Mouse (Mus musculus): Measurements from ENCODE around the gene Loxl3. TPM values are rescaled to one million over a fixed set of nuclear protein-coding genes. Genes with fewer than 3 reads are reported as not detected.

Gene Loxl3
- polyA plus RNA-seq, 1 experiment from 2014 or later = 10.5 TPM

DNA sequence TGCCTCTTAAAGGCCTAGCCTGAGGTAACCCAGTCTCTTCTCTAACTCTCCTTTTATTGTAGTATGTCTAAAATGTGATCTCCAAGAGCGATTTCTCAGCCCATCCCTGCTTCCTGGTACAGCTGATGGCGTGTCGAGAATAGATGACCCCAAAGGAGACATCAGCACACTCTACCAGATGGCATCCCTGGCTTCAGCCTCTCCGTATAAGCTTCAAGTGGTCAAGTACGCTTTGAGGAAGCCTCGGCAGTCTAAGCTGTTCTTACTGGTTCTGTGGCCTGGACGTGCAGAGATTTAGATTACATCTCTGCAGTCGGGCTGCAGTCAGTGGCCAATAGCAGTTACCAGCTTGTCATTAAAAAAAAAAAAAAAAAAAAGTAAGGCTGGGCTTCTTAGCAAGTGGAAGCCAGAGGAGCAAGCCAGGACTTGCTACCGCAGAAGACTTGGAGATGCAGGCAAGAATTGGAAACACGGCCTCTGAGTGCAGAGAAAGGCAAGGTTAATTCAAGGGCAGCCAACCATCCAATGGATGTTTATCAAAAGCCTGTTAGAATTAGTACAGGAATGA, 28.4 kb upstream of the Loxl3 start:
- no peak overlapping the region for H3K27ac ChIP-seq
- H3K36me3 ChIP-seq = no peaks in the 10 kb centered on the region
- no peak for DNase-seq (ENCODE audit: low spot score)
- no peak overlapping the region for H3K4me3 ChIP-seq
- H3K4me1 ChIP-seq (replicated peaks) = peaks cover 5% of the 10 kb centered on the region
- no peaks in the 10 kb centered on the region for H3K27me3 ChIP-seq (ENCODE audit: insufficient read depth, poor library complexity, severe bottlenecking)
- 82% methylated on average over 10 of the region's 10 CpGs for WGBS
- no peaks in the 10 kb centered on the region for H3K9me3 ChIP-seq

GRCm38 (mm10) chr6:83006114-83006513, 27.9 kb upstream of the Loxl3 start:
- peaks cover 5% of the 10 kb centered on the region for H3K4me1 ChIP-seq (replicated peaks)
- no peak for DNase-seq (ENCODE audit: low spot score)
- H3K4me3 ChIP-seq = no peak overlapping the region
- no peaks in the 10 kb centered on the region for H3K36me3 ChIP-seq
- no peaks in the 10 kb centered on the region for H3K27me3 ChIP-seq (ENCODE audit: insufficient read depth, poor library complexity, severe bottlenecking)
- no peak overlapping the region for H3K27ac ChIP-seq
- H3K9me3 ChIP-seq = no peaks in the 10 kb centered on the region
- 88% methylated on average over 6 of the region's 6 CpGs for WGBS

DNA sequence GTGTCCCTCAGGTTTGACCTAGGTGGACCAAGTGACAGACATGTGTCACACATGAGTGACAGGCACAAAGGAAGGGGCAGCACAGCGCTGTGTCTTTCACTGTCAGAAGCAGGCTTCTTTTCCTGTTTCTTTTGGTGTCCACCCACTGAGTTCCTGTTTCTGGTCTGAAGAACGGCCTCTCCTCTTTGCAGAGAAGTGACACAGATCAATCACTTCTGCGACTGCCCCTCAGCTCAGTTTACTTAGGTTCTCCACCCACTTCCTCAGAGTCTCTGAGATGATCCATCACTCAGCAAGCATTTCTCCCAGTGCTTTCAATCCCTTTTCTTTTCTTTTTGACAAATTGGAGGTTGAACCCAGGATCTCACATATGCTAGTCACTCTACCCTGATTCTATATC, 25.3 kb upstream of the Loxl3 start:
- Histone ChIP-seq H3K27me3 (ENCODE audit: insufficient read depth, poor library complexity, severe bottlenecking) (no peaks in the 10 kb centered on the region), H3K27ac (no peak overlapping the region), H3K9me3 (no peaks in the 10 kb centered on the region), H3K36me3 (no peaks in the 10 kb centered on the region), H3K4me3 (no peak overlapping the region), H3K4me1 (replicated peaks) (peaks cover 5% of the 10 kb centered on the region)
- 62% methylated on average over 3 of the region's 3 CpGs for WGBS
- DNase-seq (ENCODE audit: low spot score) = no peak

DNA sequence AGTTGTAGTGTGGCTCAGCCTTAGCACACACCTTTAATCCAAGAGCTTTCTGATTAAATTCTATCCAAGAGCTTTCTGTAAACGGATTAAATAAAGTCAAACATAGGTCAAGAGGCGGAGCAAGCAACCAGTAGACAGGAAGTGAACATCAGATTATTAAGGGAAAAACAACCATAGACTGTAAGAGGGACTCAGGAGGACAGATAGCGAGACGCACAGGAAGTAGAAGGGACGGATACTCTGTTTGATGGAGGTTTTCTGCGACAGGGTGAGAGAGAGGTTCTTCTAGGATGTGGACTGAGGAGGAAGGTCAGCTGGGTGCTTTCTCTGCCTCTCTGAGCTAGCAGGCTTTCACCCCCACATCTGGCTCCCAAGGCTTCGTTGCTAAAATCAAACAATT, 24.0 kb upstream of the Loxl3 start:
- Histone ChIP-seq H3K4me1 (replicated peaks) (peaks cover under 1% of the 10 kb centered on the region), H3K4me3 (no peak overlapping the region), H3K27me3 (ENCODE audit: insufficient read depth, poor library complexity, severe bottlenecking) (no peaks in the 10 kb centered on the region), H3K36me3 (no peaks in the 10 kb centered on the region), H3K27ac (no peak overlapping the region), H3K9me3 (no peaks in the 10 kb centered on the region)
- no peak for DNase-seq (ENCODE audit: low spot score)
- 77% methylated on average over 7 of the region's 7 CpGs for WGBS

DNA sequence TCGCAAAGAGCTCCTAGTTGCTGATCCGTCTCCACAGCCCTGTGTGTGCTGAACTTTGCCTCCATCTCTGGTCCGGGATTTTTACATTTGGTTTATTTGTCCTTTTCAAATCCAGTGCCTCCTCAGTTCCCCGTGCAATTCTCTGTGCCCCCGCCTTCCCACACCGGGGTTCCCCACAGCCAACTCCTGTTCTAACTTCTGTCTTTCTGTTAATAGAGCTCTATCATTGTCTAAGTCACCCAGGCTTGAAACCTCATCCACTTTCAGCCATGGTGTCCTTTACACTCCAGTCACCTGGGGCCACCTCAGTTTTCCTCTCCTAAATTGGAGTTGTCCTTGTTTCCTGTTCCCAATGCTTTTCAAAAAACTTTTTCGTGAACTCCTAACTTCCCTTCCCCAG, 22.7 kb upstream of the Loxl3 start:
- 88% methylated on average over 7 of the region's 7 CpGs for WGBS
- H3K27ac ChIP-seq = no peak overlapping the region
- no peak for DNase-seq (ENCODE audit: low spot score)
- H3K9me3 ChIP-seq = no peaks in the 10 kb centered on the region
- H3K27me3 ChIP-seq (ENCODE audit: insufficient read depth, poor library complexity, severe bottlenecking) = no peaks in the 10 kb centered on the region
- H3K4me3 ChIP-seq = no peak overlapping the region
- no peaks in the 10 kb centered on the region for H3K4me1 ChIP-seq (replicated peaks)
- H3K36me3 ChIP-seq = no peaks in the 10 kb centered on the region

- 83% methylated on average over 6 of the region's 6 CpGs for WGBS
- Histone ChIP-seq H3K27ac (no peak overlapping the region), H3K4me3 (no peak overlapping the region), H3K9me3 (no peaks in the 10 kb centered on the region), H3K4me1 (replicated peaks) (no peaks in the 10 kb centered on the region), H3K27me3 (ENCODE audit: insufficient read depth, poor library complexity, severe bottlenecking) (no peaks in the 10 kb centered on the region), H3K36me3 (no peaks in the 10 kb centered on the region)
- no peak for DNase-seq (ENCODE audit: low spot score)
These were observed 22.2 kb upstream of the Loxl3 start for GRCm38 (mm10) chr6:83011756-83012155.

DNA sequence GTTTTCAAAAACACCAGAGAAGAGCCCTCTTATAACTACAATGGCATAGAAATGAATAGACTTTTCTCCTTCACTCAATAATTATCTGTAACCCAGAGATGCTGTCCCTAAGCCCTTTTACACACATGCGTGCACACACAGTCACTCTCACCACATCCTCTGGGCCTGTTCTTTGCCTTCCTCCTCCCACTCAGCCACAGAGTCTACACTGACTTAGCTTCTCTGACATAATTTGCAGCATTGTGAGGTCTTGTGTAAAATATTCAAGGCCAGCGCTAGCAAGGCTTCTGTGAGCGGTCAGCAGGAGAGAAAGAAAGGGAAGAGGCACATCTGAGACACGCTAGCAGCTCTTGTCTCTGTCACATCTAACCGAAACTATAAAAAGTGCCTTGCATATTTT, 20.5 kb upstream of the Loxl3 start:
- DNase-seq (ENCODE audit: low spot score) = no peak
- H3K4me3 ChIP-seq = no peak overlapping the region
- no peaks in the 10 kb centered on the region for H3K9me3 ChIP-seq
- no peak overlapping the region; the same call in 1 of the 2 replicates for H3K27ac ChIP-seq
- WGBS = 79% methylated on average over 5 of the region's 5 CpGs
- no peaks in the 10 kb centered on the region for H3K27me3 ChIP-seq (ENCODE audit: insufficient read depth, poor library complexity, severe bottlenecking)
- no peaks in the 10 kb centered on the region for H3K36me3 ChIP-seq
- no peaks in the 10 kb centered on the region for H3K4me1 ChIP-seq (replicated peaks)

DNA sequence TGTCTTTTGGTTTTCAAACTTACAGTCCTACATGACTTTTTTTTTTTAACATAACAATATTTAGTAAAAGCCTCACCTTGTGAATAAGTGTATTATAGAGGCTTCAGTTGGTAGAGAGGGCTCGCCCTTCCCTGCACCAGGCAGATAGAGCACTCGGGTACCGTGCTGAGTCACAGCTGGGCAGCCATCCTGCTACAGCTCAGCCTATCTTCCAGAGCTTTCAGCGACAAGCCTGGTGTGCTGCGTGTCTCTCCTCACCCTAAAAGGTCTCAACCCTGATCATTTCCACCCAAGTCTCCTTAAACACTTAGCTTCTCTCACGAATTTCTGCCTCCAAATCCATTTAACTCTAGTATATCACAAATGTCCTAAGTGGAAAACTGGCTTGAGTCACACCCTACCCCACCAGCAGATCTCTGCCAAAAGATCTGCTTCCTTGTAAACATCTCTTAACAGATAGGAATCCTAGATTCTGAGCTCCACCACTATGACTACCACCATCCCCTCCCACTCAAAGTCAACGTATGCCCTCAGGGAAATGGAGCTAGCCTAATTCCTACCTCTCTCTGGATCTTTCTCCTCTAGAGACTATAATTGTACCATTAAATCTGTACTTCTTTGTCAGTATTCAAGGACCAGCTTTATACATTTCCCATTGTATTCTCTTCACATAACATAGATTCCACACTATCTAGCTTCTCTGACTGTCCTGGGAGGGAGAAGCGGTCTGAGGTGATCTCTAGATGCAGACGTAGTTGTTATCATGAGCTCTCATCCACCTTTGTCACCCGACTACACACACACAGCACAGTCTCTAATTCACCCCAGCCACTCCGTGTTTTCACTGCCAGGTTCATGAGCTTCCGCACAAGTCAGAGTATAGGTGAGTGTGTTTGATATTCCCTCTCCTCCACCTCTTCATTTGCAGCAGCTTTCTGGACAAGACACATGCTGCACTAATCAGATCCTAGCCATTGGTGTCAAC, 19.2 kb upstream of the Loxl3 start:
- DNase-seq (ENCODE audit: low spot score) = no peak
- Histone ChIP-seq H3K27ac (no peak overlapping the region), H3K36me3 (no peaks in the 10 kb centered on the region), H3K4me3 (no peak overlapping the region), H3K4me1 (replicated peaks) (no peaks in the 10 kb centered on the region), H3K9me3 (no peaks in the 10 kb centered on the region), H3K27me3 (ENCODE audit: insufficient read depth, poor library complexity, severe bottlenecking) (no peaks in the 10 kb centered on the region)
- WGBS = 79% methylated on average over 12 of the region's 12 CpGs

DNA sequence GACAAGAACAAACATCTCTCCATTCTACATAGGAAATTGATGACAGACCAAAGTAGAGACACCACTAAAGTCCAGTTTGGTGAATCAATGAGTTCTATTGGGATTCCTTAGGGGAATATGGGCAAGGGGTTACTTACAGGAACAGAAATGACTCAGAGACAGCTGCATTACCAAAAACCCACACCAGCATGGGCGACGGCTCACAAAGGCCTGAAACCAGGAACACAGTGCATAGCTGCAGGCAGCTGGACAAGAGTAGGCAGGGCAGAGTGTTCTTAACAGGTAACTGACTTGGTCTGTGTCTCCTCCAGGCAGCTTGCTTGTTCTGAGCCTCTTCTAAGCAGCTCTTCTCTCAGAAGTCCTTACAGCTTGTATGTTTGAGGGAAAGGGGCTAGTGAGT, 18.2 kb upstream of the Loxl3 start:
- H3K9me3 ChIP-seq = no peaks in the 10 kb centered on the region
- H3K4me1 ChIP-seq (replicated peaks) = no peaks in the 10 kb centered on the region
- no peak overlapping the region for H3K4me3 ChIP-seq
- 86% methylated on average over 2 of the region's 2 CpGs for WGBS
- no peak for DNase-seq (ENCODE audit: low spot score)
- H3K27me3 ChIP-seq (ENCODE audit: insufficient read depth, poor library complexity, severe bottlenecking) = no peaks in the 10 kb centered on the region
- no peak overlapping the region for H3K27ac ChIP-seq
- no peaks in the 10 kb centered on the region for H3K36me3 ChIP-seq

DNA sequence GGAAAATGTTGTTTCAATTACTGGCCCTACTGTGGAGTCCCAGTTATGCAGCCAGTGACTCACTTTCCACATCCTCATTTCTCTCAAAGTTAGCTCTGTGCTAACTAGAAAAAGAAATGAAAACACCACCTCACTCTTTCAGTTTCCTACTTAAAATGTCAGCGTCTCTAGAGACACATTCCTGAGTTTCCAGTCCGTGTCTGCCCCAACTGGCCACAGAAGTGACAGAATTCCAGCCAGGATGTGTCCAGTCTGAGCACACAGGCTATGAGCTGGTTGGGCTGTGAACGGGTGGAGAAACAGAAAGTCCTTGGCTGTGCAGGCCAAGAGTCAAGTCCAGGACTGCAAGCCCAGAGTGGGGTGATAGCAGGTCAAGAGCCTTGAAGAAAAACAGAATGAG, 16.8 kb upstream of the Loxl3 start:
- H3K36me3 ChIP-seq = no peaks in the 10 kb centered on the region
- 67% methylated on average over 3 of the region's 3 CpGs for WGBS
- no peaks in the 10 kb centered on the region for H3K27me3 ChIP-seq (ENCODE audit: insufficient read depth, poor library complexity, severe bottlenecking)
- H3K9me3 ChIP-seq = no peaks in the 10 kb centered on the region
- no peak for DNase-seq (ENCODE audit: low spot score)
- no peak overlapping the region for H3K4me3 ChIP-seq
- H3K27ac ChIP-seq = no peak overlapping the region
- no peaks in the 10 kb centered on the region for H3K4me1 ChIP-seq (replicated peaks)

GRCm38 (mm10) chr6:83019044-83019443, 14.9 kb upstream of the Loxl3 start:
- Histone ChIP-seq H3K27ac (no peak overlapping the region), H3K4me1 (replicated peaks) (no peaks in the 10 kb centered on the region), H3K27me3 (ENCODE audit: insufficient read depth, poor library complexity, severe bottlenecking) (no peaks in the 10 kb centered on the region), H3K4me3 (no peak overlapping the region), H3K36me3 (no peaks in the 10 kb centered on the region), H3K9me3 (no peaks in the 10 kb centered on the region)
- DNase-seq (ENCODE audit: low spot score) = no peak
- 68% methylated on average over 3 of the region's 3 CpGs for WGBS

DNA sequence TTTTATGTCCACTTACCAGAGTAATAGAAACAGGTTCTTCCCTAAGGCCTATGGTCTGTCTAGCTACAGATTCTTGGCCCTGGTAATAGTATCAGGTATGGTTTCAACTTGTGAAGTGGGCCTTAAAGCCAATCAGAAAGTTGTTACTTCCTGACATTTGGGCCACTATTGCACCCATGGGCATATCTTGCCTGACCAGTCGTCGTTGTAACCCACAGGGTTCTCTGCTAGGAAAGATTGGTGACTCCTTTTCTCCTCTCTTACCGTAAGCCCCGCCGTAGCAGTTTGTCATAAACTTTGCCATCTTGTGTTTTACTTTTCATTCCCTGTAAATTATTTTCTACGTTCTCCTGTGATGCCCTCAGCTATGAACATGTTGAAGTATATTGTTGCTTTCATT, 13.9 kb upstream of the Loxl3 start:
- 87% methylated on average over 6 of the region's 6 CpGs for WGBS
- Histone ChIP-seq H3K9me3 (no peaks in the 10 kb centered on the region), H3K4me1 (replicated peaks) (no peaks in the 10 kb centered on the region), H3K36me3 (no peaks in the 10 kb centered on the region), H3K4me3 (no peak overlapping the region), H3K27me3 (ENCODE audit: insufficient read depth, poor library complexity, severe bottlenecking) (no peaks in the 10 kb centered on the region), H3K27ac (no peak overlapping the region)
- DNase-seq (ENCODE audit: low spot score) = no peak

- DNase-seq (ENCODE audit: low spot score) = no peak
- Histone ChIP-seq H3K27ac (no peak overlapping the region), H3K4me3 (no peak overlapping the region), H3K9me3 (no peaks in the 10 kb centered on the region), H3K27me3 (ENCODE audit: insufficient read depth, poor library complexity, severe bottlenecking) (no peaks in the 10 kb centered on the region), H3K36me3 (no peaks in the 10 kb centered on the region), H3K4me1 (replicated peaks) (no peaks in the 10 kb centered on the region)
- 78% methylated on average over 4 of the region's 4 CpGs for WGBS
These were observed 13.0 kb upstream of the Loxl3 start for GRCm38 (mm10) chr6:83020836-83021593.
